Mouse (Mus musculus) layer of hippocampus, adult 2 months (tissue): ENCODE measurements at regions not wholly inside any gene's neighbourhood (a gene's known extent, or its start where the extent isn't known, plus 50 kb on each side); places are given as distances from the start of the nearest gene placed in this dataset.
A peak's percentile ranks its signal among the peaks of the same experiment; 100 is the strongest.

ENCODE experiments used
- DNase-seq, 2 experiments: peaks; one replicate each; pipeline ENCODE4 v3.0.0; 2022; ENCODE audit warnings: low spot score in 2 of 2
- H3K27ac ChIP-seq: fragments of 200-600 bp; 2 replicates; pipeline ENCODE4 v1.8.1; 2022
- H3K4me3 ChIP-seq: fragments of 200-600 bp; 2 replicates; pipeline ENCODE4 v1.8.1; 2022; ENCODE audit warnings: mild to moderate bottlenecking
- CTCF ChIP-seq: fragments of 200-600 bp; conservative IDR thresholded peaks from 2 replicates; pipeline ENCODE4 v1.8.1; 2022; ENCODE audit warnings: antibody characterized with exemption, mild to moderate bottlenecking, moderate library complexity

GRCm38 (mm10) chr9:92045472-92045905 lies 147.2 kb upstream of the Plscr5 start:
- no peak overlapping the region for H3K4me3 ChIP-seq
- peak in 1 of 2 experiments; percentile 6 for DNase-seq
- peak; percentile 75 for TF ChIP-seq CTCF
- H3K27ac ChIP-seq, result no peak overlapping the region

DNA sequence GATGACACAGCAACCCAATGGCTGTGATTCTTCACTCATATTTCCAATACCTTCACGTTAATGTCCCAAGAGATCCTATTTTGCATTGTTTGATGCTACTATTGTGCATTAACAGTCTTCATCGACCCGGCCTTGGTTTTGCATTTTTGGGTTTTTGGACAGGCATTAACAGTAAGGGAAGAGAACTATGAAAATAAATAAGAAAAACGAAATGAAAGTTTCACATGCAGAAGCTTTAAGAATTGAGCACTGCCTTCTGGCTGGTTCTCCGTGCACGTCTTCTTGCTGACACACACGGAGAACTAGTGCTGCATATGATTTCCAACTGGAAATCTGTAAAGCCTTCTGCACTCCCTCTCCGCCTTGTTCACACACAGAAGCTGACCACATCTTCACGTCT lies 148.6 kb upstream of the Plscr5 start:
- DNase-seq, result no peak
- Histone ChIP-seq H3K4me3 (no peak overlapping the region), H3K27ac (no peak overlapping the region)
- no peak for TF ChIP-seq CTCF

- no peak for TF ChIP-seq CTCF
- H3K27ac ChIP-seq, result peak overlapping the region; percentile 15; the same call in 1 of the 2 replicates
- no peak overlapping the region for H3K4me3 ChIP-seq
- DNase-seq, result no peak
Measured at GRCm38 (mm10) chr9:92016521-92016920, 176.2 kb upstream of the Plscr5 start.

DNA sequence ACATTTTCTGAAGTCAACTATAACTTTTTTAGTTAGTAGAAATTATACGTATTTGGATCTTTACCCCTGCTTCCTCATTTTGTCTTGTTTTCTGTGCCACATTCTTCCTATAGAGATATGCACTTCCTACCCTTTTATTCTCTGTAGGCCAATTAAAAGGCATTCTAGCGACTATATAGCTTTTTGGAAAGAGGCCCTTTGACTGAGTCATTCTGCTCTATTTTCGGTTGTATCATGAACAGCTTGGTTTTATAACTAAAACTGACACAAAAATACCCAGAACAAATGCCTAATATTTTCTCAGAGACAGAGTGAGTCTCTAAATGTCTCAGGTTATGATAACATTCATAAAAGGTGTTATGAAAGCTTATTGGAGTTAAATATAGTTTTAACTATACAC lies 176.8 kb upstream of the Plscr5 start:
- peak in 1 of 2 experiments; percentile 3 for DNase-seq
- H3K4me3 ChIP-seq, result no peak overlapping the region
- no peak overlapping the region for H3K27ac ChIP-seq
- TF ChIP-seq CTCF, result no peak

DNA sequence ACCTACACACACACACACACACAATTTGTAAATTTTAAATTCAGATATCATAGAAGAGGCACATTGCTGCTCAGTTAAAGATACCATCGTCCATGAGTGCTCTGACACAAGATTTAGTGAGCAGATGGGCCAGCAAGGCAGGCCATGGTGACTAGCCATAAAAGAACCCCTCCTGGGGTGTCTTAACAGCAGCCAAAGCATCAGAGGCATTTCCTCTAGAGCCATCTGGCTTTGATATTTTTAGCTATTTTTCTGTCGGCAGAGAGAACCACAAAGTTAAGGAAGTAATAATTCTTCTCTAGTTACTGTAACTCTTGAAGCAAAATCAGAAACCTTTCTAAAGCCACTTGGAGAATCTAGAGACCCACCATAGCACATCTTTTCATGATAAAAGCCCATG lies 204.5 kb upstream of the Plscr5 start:
- Histone ChIP-seq H3K27ac (no peak overlapping the region), H3K4me3 (no peak overlapping the region)
- TF ChIP-seq CTCF, result no peak
- DNase-seq, result no peak

- Histone ChIP-seq H3K4me3 (no peak overlapping the region), H3K27ac (no peak overlapping the region)
- TF ChIP-seq CTCF, result no peak
- no peak for DNase-seq
Measured at GRCm38 (mm10) chr9:91981955-91982621, 210.6 kb upstream of the Plscr5 start.

DNA sequence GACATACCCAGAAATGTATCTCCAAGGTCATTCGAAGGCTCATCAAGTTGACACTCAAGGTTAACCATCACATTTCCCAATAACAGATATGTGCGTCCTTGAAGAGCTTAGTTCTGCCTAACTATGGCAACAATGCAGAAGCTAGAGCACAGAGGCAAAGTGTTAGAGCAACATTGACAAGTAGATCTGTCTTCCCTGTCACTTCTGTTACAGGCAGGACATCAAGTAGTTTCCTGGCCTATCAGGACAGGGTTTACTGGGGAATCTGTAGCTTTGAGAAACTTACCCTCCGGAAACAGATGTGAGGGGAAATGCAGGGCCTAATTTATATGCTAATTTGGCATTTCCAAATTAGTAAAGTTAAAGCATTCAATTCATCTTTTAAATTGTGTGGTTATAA lies 211.2 kb upstream of the Plscr5 start:
- H3K27ac ChIP-seq, result no peak overlapping the region
- no peak for TF ChIP-seq CTCF
- H3K4me3 ChIP-seq, result no peak overlapping the region
- DNase-seq, result no peak

GRCm38 (mm10) chr9:91964051-91964450 lies 228.7 kb upstream of the Plscr5 start:
- Histone ChIP-seq H3K4me3 (no peak overlapping the region), H3K27ac (no peak overlapping the region)
- TF ChIP-seq CTCF, result no peak
- DNase-seq, result no peak

GRCm38 (mm10) chr9:91962726-91963125 lies 230.0 kb upstream of the Plscr5 start:
- DNase-seq, result no peak
- no peak overlapping the region; the same call in 1 of the 2 replicates for H3K27ac ChIP-seq
- H3K4me3 ChIP-seq, result no peak overlapping the region
- no peak for TF ChIP-seq CTCF

DNA sequence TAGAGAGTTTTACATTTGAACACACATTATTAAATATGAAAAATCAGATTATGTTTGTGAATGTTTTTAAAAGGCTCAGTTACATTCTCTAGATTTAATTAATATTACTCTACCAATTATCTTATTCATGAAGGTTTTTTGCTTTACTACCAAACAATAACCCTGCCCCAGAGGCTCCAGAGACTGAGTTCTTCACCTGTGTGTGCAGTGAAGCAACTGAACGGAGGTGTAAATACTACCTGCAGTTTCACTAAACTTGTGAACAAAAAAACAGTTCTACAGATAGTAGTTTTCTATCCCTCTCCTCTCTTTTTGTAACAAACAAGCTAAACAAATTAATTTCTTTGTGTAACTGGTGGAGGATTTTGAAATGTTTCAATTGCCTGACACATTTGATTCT lies 231.1 kb upstream of the Plscr5 start:
- TF ChIP-seq CTCF, result no peak
- Histone ChIP-seq H3K27ac (0 out of 2 replicates have a peak overlapping the region, but pooled peaks have one; percentile 3), H3K4me3 (no peak overlapping the region)
- DNase-seq, result no peak

DNA sequence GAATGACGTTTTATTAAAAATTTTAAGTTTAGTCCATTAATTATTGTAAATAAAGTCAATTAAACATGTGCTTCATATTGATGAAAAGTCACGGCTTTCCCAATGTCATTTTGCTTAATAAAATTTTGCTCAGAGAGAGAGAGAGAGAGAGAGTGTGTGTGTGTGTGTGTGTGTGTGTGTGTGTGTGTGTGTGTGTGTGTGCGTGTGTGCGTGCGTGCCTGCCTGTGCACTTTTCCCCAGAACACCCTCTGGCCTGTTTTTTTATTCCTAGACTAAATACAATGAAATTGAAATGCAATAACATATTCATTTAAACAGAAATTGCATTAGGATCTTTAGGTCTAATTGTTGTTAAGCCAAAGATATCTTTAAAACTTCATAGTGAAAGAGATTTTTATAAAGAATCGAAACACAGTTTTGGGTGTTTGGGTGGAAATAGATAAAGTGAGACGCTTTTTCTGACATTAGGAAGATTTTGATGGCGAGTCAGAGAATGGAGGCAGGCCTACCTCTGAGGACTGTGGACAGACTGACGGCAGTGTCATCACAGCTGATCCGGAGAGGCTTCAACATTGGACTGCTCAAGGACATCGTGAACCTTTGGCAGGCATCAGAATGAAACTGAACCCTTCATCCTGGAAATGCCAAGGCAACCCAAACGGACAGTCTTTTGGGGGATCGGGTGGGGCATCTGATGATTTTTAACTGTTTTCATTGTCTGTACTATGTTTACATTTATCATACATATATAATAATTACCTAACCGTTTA lies 232.0 kb upstream of the Plscr5 start:
- peak overlapping the region; percentile 11; the same call in 1 of the 2 replicates for H3K27ac ChIP-seq
- peak in 1 of 2 experiments; percentile 0 for DNase-seq
- TF ChIP-seq CTCF, result no peak
- H3K4me3 ChIP-seq, result no peak overlapping the region

DNA sequence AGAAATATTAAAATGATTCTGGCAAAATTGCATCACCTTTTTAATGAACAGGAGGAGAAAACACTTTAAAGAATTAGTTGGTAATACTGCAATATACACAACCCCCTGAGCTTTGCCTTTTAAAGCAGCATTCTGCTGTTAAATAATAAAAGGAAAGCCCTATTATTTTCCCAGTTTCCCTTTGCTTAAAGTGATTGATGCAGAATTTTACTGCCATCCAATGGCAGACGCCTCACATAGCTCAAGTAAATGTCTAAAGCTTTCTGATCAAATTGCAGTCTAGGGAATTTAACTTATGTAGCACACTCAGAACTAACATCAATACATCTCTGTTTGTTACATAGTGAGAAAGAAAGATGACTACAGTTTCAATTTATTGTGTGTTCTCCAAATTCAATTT lies 233.1 kb upstream of the Plscr5 start:
- peak in 1 of 2 experiments; percentile 3 for DNase-seq
- Histone ChIP-seq H3K27ac (peak overlapping the region; percentile 37; the same call in 1 of the 2 replicates), H3K4me3 (no peak overlapping the region)
- peak; percentile 80 for TF ChIP-seq CTCF

GRCm38 (mm10) chr9:91959076-91959475 lies 233.7 kb upstream of the Plscr5 start:
- no peak for DNase-seq
- Histone ChIP-seq H3K27ac (peak overlapping the region; percentile 37), H3K4me3 (no peak overlapping the region)
- TF ChIP-seq CTCF, result no peak

DNA sequence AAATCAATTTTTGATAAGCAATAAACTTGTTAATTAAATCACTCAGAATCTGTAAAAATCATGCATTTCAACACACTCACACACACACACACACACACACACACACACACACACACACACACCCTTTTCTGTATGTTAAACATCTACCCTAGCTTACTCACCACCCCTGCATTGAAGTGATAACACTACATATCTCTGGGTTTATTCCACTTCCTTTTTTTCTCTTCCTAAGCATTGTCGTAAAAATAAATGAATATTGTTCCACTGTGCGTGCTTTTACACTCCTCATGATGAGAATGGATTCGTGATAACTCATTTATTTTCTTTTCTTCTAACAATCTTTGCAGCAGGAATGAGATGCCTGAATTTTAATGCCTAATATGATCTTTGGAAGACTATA lies 234.3 kb upstream of the Plscr5 start:
- DNase-seq, result no peak
- Histone ChIP-seq H3K27ac (peak overlapping the region; percentile 37), H3K4me3 (no peak overlapping the region)
- no peak for TF ChIP-seq CTCF
